Mouse (Mus musculus) mouse embryonic stem cell (cell line): Measurements from ENCODE around the gene 3110009E18Rik.
"Not testable (repeated sequence)": the region's sequence is repeated elsewhere in the genome, so short reads cannot be mapped to it uniquely, and the experiment has no call there.

Source experiments
- in situ Hi-C, 2 experiments: fragments of 300-500 bp; cut with MboI; formaldehyde crosslinking; loops; 1 replicate in 1 of 2; 3 replicates in 1 of 2; pipeline ENCODE4 v1.14.3; 2019 to 2020; ENCODE audit warnings: low sequenced_read_pairs in 2 of 2, low pct_unique_long_range_greater_than_20kb in 1 of 2, mixed read lengths in 1 of 2; ENCODE audit not compliant: unreplicated experiment in 1 of 2

The 3110009E18Rik gene

GRCm38 (mm10) chr1:120120969-120121811, at the start of gene 3110009E18Rik, which contains the start of gene Dbi:
Gene 3110009E18Rik (plus strand): TSS chr1:120121187.
Gene Dbi (minus strand): TSS chr1:120121078.
- in situ Hi-C loops = no loop called here

GRCm38 (mm10) chr1:120072900-120073299, 48.1 kb upstream of the 3110009E18Rik start:
- in situ Hi-C loops = no loop called here

- in situ Hi-C loops = no loop called here
Measured at GRCm38 (mm10) chr1:120073519-120074306, 47.3 kb upstream of the 3110009E18Rik start, which contains the start of gene Tmem37. Gene Tmem37 (minus strand): TSS chr1:120074074.

- in situ Hi-C loops = no loop called here
Measured at GRCm38 (mm10) chr1:120074307-120074702, 46.7 kb upstream of the 3110009E18Rik start.

GRCm38 (mm10) chr1:120074931-120075330, 46.1 kb upstream of the 3110009E18Rik start:
- in situ Hi-C loops = no loop called here

GRCm38 (mm10) chr1:120075507-120075906, 45.5 kb upstream of the 3110009E18Rik start:
- in situ Hi-C loops = no loop called here

- in situ Hi-C loops = no loop called here
Measured at GRCm38 (mm10) chr1:120077746-120078410, 43.1 kb upstream of the 3110009E18Rik start.

GRCm38 (mm10) chr1:120080632-120081031, 40.4 kb upstream of the 3110009E18Rik start:
- in situ Hi-C loops = no loop called here

GRCm38 (mm10) chr1:120082957-120083585, 37.9 kb upstream of the 3110009E18Rik start:
- in situ Hi-C loops = no loop called here

- in situ Hi-C loops = no loop called here
Measured at GRCm38 (mm10) chr1:120083921-120084517, 37.0 kb upstream of the 3110009E18Rik start.

GRCm38 (mm10) chr1:120085696-120086095, 35.3 kb upstream of the 3110009E18Rik start:
- in situ Hi-C loops = loop anchor here in 1 of 2 experiments (5.0 kb wide), 1 partner anchor 53 kb away; no protein-coding TSS in a partner anchor

- in situ Hi-C loops = loop anchor here in 1 of 2 experiments (5.0 kb wide), 1 partner anchor 54 kb away; no protein-coding TSS in a partner anchor
Measured at GRCm38 (mm10) chr1:120086644-120087043, 34.3 kb upstream of the 3110009E18Rik start.

- in situ Hi-C loops = loop anchor here in 1 of 2 experiments (5.0 kb wide), 1 partner anchor 57 kb away; no protein-coding TSS in a partner anchor
Measured at GRCm38 (mm10) chr1:120089180-120089579, 31.8 kb upstream of the 3110009E18Rik start.

GRCm38 (mm10) chr1:120090880-120091570, 30.0 kb upstream of the 3110009E18Rik start:
- in situ Hi-C loops = no loop called here

GRCm38 (mm10) chr1:120093482-120094134, 27.4 kb upstream of the 3110009E18Rik start:
- in situ Hi-C loops = not testable (repeated sequence)

GRCm38 (mm10) chr1:120094920-120095319, 26.1 kb upstream of the 3110009E18Rik start:
- in situ Hi-C loops = no loop called here

- in situ Hi-C loops = no loop called here
Measured at GRCm38 (mm10) chr1:120098327-120098726, 22.7 kb upstream of the 3110009E18Rik start.
